Mouse (Mus musculus) kidney, embryonic 15.5 days (tissue): Measurements from ENCODE around the gene Map1lc3a. TPM values are rescaled to one million over a fixed set of nuclear protein-coding genes. Genes with fewer than 3 reads are reported as not detected.

Source experiments
- ATAC-seq: fragments of 200-750 bp; cut with Nextera tagmentation; replicated peaks from 2 replicates; pipeline ENCODE4 v1.8.0; 2017; ENCODE audit warnings: moderate TSS enrichment; ENCODE audit not compliant: low FRiP score
- H3K27ac ChIP-seq: fragments of 300-500 bp; sonication (generic); 2 replicates; pipeline ENCODE4 v1.5.1; 2015; ENCODE audit warnings: mild to moderate bottlenecking, inconsistent platforms
- H3K27me3 ChIP-seq: fragments of 300-500 bp; sonication (generic); 2 replicates; pipeline ENCODE4 v1.6.1; 2015; ENCODE audit warnings: inconsistent platforms
- H3K36me3 ChIP-seq: fragments of 300-500 bp; sonication (generic); 2 replicates; pipeline ENCODE4 v1.6.1; 2015; ENCODE audit warnings: inconsistent platforms
- H3K4me1 ChIP-seq: fragments of 300-500 bp; sonication (generic); 2 replicates; pipeline ENCODE4 v1.6.1; 2015; ENCODE audit warnings: inconsistent platforms
- H3K4me2 ChIP-seq: fragments of 300-500 bp; sonication (generic); 2 replicates; pipeline ENCODE4 v1.6.1; 2015; ENCODE audit warnings: moderate library complexity, mild to moderate bottlenecking, inconsistent platforms
- H3K4me3 ChIP-seq: fragments of 300-500 bp; sonication (generic); replicated peaks from 2 replicates; pipeline ENCODE4 v1.5.1; 2015; ENCODE audit warnings: mild to moderate bottlenecking, inconsistent platforms
- H3K9ac ChIP-seq: fragments of 300-500 bp; sonication (generic); 2 replicates; pipeline ENCODE4 v1.6.1; 2015; ENCODE audit warnings: mild to moderate bottlenecking, inconsistent platforms
- H3K9me3 ChIP-seq: fragments of 300-500 bp; sonication (generic); replicated peaks from 2 replicates; pipeline ENCODE4 v1.6.1; 2016; ENCODE audit warnings: inconsistent platforms
- WGBS: fragments of 180-500 bp; shearing (Covaris S2); methylation state at CpG from one replicate; pipeline ENCODE4 v1.1.7; 2015; ENCODE audit warnings: mixed read lengths; 5-methylcytosine and 5-hydroxymethylcytosine counted together
- polyA plus RNA-seq: library from polyadenylated mRNA; unstranded; fragments of >200 nt; fragmentation: Nextera tagmentation; extraction: Ambion mirVana; gene quantifications from 2 replicates; pipeline ENCODE4 v1.2.1, GENCODE M21; 2015

Map1lc3a gene
- polyA plus RNA-seq, result 136 and 154 TPM in 2 replicates

DNA sequence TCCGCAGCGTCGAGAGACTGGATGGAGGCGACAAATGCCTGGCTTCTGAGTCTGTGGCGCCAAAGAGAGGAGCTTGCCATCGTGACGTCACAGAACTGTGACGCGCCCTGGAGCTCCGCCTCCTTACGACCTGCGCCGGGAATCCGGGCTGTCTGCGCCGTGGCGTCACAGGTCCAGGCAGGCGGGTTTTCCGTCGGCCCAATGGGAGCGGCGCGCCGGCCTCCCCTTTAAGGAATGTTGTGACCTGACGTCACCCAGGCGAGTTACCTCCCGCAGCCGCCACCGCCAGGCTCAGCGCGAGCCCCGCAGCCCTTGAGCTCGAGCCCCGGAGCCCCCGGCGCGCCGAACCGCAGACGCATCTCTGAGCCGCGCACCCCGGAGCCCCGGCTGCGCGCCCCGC, at the start of gene Map1lc3a:
Gene Map1lc3a (plus strand): TSS at position 103 of the 400 bp plus-strand sequence.
- WGBS, result under 1% methylated on average over 47 of the region's 47 CpGs
- peak within 1 kb of the TSS; percentile 98 for H3K4me3 ChIP-seq
- H3K4me1 ChIP-seq, result peaks cover 13% of the 10 kb centered on the region
- H3K4me2 ChIP-seq, result peak within 1 kb of the TSS; percentile 85
- H3K9ac ChIP-seq, result peak within 1 kb of the TSS; percentile 94
- no peaks in the 10 kb centered on the region for H3K27me3 ChIP-seq
- ATAC-seq, result peak; percentile 93
- peak within 1 kb of the TSS; percentile 88 for H3K27ac ChIP-seq
- no peaks in the 10 kb centered on the region for H3K9me3 ChIP-seq
- H3K36me3 ChIP-seq, result peaks cover 16% of the 10 kb centered on the region

DNA sequence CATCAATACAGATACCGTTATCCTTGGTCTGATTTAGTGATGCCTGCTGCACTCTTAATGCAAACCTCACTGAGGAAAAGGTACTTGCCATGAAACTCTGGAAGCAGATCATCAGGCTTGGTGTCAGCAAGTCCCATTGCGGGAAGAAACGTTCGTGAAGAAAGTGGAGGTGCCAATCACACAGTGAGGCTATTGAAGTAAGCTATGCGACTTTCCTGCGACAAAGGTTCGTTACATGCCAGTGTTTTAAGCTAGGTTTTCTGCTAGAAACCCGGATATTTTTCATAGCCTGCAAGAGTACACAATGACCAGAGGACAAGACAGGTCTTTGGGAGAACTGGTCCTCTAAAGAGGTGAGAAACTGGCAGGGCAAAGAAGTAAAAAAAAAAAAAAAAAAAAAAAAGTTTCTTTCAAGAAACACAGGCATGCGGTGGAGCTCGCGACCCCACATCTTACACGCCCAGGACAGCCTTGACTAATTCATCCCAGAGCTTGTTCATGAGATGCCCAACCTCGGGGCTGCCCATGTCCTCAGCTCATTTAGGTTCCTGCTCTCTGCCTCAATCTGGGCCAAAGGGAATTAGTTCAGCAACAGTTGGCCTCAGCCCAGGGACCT, 40.2 kb upstream of the Map1lc3a start:
- 3% methylated on average over 13 of the region's 13 CpGs for WGBS
- ATAC-seq, result peak; percentile 89
- Histone ChIP-seq H3K27me3 (no peaks in the 10 kb centered on the region), H3K4me2 (peak overlapping the region; percentile 82), H3K27ac (peak overlapping the region; percentile 95), H3K4me3 (peak overlapping the region; percentile 83), H3K36me3 (no peaks in the 10 kb centered on the region), H3K9me3 (no peaks in the 10 kb centered on the region), H3K4me1 (peaks cover 22% of the 10 kb centered on the region), H3K9ac (peak overlapping the region; percentile 55)

DNA sequence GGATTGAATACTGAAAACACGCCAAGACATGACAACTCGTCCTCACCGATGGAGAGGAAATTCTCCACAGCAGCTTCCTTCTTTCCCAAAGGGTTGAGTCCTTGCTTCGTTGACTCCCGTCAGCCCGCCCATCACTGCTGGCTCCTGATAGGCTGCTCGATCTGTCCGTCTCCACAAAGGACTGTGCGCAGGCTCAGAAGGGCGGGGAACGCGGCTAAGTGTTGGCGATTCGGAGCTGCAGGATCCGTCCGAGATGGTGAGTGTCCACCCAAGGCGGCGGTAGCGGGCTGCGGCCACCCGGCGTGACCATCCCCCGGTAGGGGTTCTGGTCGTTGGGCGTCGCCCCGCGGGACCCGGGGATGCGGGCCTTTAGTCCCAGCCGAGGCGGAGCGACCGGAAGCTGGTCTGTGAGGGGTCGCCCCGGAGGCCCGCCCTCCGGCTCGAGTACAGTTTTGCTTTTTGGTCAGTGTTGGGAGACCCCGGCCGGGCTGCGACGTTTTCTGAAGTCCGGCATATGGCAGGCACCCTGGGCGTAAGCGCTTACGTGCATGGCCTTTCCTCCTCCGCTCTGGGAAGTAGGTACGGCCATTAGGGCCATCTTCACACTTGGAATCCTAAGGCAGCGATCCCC, 39.6 kb upstream of the Map1lc3a start, which contains the start of gene Dynlrb1:
Gene Dynlrb1 (plus strand): TSS at position 172 of the 631 bp plus-strand sequence.
- under 1% methylated on average over 50 of the region's 50 CpGs for WGBS
- H3K4me1 ChIP-seq, result peaks cover 22% of the 10 kb centered on the region
- peak within 1 kb of the TSS; percentile 83 for H3K4me3 ChIP-seq
- H3K36me3 ChIP-seq, result 0 out of 2 replicates have a peak, but pooled peaks cover 6% of the 10 kb centered on the region
- H3K27ac ChIP-seq, result peak within 1 kb of the TSS; percentile 95
- H3K9ac ChIP-seq, result peak within 1 kb of the TSS; percentile 82
- H3K4me2 ChIP-seq, result peak within 1 kb of the TSS; percentile 82
- H3K9me3 ChIP-seq, result no peaks in the 10 kb centered on the region
- H3K27me3 ChIP-seq, result no peaks in the 10 kb centered on the region
- peak; percentile 99 for ATAC-seq

DNA sequence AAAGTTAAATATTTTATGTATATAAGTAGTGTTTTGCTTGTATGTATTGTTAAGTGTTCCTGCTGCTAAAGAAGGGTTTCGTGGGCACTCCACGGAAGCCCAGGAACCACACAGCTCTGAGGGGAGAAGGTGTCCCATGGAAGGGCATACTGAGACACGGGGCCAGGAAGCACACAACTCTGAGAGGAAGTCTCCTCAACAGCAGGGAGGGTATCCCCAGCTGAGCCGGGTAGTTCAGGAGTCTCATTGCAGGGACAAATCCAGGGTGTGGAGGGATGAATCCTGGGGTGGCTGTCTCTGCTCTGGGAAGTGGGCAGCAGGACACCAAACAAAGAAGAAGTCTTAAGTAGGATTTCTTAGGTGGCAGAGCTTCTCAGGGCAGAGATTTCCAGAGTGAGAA, 38.8 kb upstream of the Map1lc3a start:
- peak overlapping the region; percentile 83 for H3K4me3 ChIP-seq
- ATAC-seq, result no peak
- peaks cover 13% of the 10 kb centered on the region for H3K36me3 ChIP-seq
- 18% methylated on average over 4 of the region's 4 CpGs for WGBS
- peak overlapping the region; percentile 95 for H3K27ac ChIP-seq
- H3K9ac ChIP-seq, result peak overlapping the region; percentile 82
- peaks cover 22% of the 10 kb centered on the region for H3K4me1 ChIP-seq
- H3K27me3 ChIP-seq, result no peaks in the 10 kb centered on the region
- no peaks in the 10 kb centered on the region for H3K9me3 ChIP-seq
- peak overlapping the region; percentile 82 for H3K4me2 ChIP-seq

DNA sequence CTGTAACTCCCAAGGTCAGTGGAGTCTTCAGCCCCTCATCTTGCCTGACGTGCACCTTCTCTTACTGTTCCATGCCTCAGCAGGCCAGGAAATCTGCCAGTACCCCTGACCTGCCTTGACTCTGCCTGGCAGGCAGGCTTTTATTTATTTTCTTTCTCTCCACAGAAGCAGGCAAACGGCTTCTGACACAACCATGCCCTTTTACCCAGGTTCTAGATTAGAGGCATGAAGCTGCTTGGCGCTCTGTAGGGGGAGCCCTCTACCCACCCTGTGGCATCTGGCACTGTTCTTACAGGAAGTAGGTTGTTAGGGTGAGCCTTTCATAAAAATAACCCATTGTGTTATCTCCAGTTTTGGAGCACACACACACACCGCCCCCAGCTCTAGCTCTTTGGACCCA, 35.2 kb upstream of the Map1lc3a start:
- H3K27ac ChIP-seq, result no peak overlapping the region

DNA sequence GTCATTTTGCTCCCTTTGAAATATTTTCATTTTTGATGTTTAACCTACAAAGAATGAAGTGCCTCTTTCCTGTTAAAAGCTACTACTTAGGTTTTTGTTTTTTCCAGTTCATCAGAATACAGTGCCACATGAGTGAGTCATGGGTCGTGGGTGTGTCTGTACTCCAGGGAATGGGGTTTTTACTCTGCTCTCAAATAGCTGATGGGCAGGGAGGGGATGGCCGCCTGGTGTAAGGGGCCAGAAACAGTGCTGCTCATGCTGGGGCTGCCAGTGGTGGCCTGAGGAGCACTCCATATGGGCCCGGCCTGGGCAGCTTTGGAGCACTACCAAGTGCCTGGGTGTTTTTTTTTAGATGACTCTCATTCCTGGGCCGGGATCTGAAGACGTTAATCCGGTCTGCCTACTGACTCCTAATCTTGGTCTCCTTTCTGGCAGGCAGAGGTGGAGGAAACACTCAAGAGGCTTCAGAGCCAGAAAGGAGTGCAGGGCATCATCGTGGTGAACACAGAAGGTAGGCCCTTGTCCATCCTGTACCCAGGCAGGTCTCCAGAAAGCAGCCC, 33.7 kb upstream of the Map1lc3a start:
- Histone ChIP-seq H3K4me3 (no peak overlapping the region), H3K9me3 (no peaks in the 10 kb centered on the region), H3K4me2 (no peak overlapping the region), H3K9ac (no peak overlapping the region), H3K27ac (no peak overlapping the region), H3K27me3 (no peaks in the 10 kb centered on the region), H3K36me3 (peaks cover 63% of the 10 kb centered on the region), H3K4me1 (peaks cover 11% of the 10 kb centered on the region)
- ATAC-seq, result no peak
- 83% methylated on average over 7 of the region's 7 CpGs for WGBS

More for the DNA sequence above, 35.2 kb upstream of the Map1lc3a start:
- Histone ChIP-seq H3K4me1 (peaks cover 14% of the 10 kb centered on the region), H3K9ac (no peak overlapping the region), H3K36me3 (peaks cover 49% of the 10 kb centered on the region), H3K4me2 (no peak overlapping the region), H3K4me3 (no peak overlapping the region), H3K27me3 (no peaks in the 10 kb centered on the region), H3K9me3 (no peaks in the 10 kb centered on the region)
- no peak for ATAC-seq
- 74% methylated on average over 4 of the region's 4 CpGs for WGBS

DNA sequence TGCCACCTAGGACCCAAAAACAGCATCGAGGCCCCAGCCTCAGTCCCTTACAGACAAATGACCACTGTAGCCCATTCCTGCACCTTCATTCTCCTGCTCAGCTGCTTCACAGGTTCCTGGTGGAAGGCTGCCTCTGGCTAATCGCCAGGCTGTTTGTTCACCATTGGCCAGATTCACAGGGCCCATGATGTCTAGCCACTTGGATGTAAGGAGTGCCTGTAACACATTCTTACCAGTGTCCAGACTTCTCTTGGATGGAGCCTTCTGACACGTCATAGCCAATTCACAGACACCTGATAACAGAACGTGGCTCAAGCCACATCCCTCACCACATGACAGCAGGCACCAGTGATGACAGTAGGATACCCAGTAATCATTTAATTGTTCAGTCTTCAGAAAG, 29.9 kb upstream of the Map1lc3a start:
- Histone ChIP-seq H3K4me1 (no peaks in the 10 kb centered on the region), H3K36me3 (peaks cover 98% of the 10 kb centered on the region), H3K9me3 (no peaks in the 10 kb centered on the region), H3K4me2 (no peak overlapping the region), H3K9ac (no peak overlapping the region), H3K4me3 (no peak overlapping the region), H3K27ac (no peak overlapping the region), H3K27me3 (no peaks in the 10 kb centered on the region)
- ATAC-seq, result no peak
- 97% methylated on average over 4 of the region's 4 CpGs for WGBS

DNA sequence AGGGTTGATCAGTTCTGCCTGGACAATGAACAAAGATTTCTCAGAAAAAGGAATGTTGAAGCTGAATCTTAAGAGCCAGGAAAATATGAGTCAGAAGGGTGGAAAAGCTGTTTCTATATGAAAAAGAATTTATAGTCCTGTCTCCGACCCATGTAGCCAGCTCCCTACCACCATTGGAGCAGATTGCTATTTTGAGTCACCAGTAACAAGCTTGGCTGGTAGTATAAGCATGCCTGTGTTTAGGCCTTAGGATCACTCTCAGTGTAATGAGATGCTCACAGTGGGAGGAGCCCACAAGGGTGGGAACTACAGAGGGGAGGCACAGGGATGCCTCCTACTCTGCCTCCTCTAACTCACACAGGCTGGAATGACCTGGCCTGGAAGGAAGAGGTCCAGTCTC, 27.9 kb upstream of the Map1lc3a start:
- 94% methylated on average over 1 of the region's 1 CpGs for WGBS
- H3K36me3 ChIP-seq, result peaks cover 87% of the 10 kb centered on the region
- no peaks in the 10 kb centered on the region for H3K27me3 ChIP-seq

DNA sequence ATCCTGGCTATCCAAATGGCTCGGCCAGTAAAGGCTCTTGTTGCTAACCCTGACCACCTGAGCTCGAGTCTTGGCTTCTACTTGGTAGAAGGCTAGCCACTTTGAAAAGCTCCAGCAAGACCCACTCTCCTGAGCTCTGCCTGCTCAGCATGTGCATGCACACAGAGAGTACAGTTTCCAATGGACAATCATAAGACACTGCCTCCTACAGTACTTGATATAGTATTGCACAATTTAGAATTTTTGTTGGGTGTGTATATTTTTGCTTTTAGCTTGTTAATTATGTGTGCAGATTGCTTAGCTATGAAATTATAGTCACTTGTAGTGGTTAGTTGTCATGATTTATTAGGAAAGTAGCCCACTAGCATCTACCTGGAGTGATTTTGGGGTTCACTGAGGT, 27.4 kb upstream of the Map1lc3a start:
- Histone ChIP-seq H3K36me3 (peaks cover 82% of the 10 kb centered on the region), H3K4me2 (no peak overlapping the region), H3K4me3 (no peak overlapping the region), H3K27me3 (no peaks in the 10 kb centered on the region), H3K9ac (no peak overlapping the region), H3K4me1 (no peaks in the 10 kb centered on the region), H3K27ac (no peak overlapping the region), H3K9me3 (no peaks in the 10 kb centered on the region)
- WGBS, result 54% methylated on average over 2 of the region's 2 CpGs
- ATAC-seq, result no peak

More for the DNA sequence above, 27.9 kb upstream of the Map1lc3a start:
- no peak overlapping the region for H3K4me3 ChIP-seq
- no peaks in the 10 kb centered on the region for H3K4me1 ChIP-seq
- no peaks in the 10 kb centered on the region for H3K9me3 ChIP-seq
- no peak for ATAC-seq
- no peak overlapping the region for H3K9ac ChIP-seq
- no peak overlapping the region for H3K27ac ChIP-seq
- no peak overlapping the region for H3K4me2 ChIP-seq

DNA sequence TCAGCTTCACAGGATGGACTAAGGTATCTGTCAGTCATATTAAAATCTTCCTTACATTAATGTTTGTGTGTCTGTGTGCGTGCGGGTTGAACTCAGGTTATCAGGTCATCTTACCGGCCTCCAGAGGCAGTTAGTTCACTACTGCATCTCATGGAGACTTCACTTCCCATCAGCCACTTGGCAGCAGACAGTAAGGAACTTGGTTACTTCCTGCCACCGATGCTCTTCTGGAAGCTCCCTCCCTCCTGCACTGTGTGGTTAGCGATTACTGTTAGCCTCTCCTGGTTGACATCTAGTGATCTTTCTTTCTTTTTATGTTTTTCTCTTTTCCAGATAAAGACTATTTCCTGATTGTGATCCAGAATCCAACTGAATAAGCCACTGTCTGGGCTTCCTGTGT, 26.5 kb upstream of the Map1lc3a start:
- Histone ChIP-seq H3K9ac (no peak overlapping the region), H3K27me3 (no peaks in the 10 kb centered on the region), H3K4me3 (no peak overlapping the region), H3K4me2 (no peak overlapping the region), H3K4me1 (no peaks in the 10 kb centered on the region), H3K9me3 (no peaks in the 10 kb centered on the region), H3K27ac (no peak overlapping the region), H3K36me3 (peaks cover 74% of the 10 kb centered on the region)
- no peak for ATAC-seq
- whole genome bisulfite sequencing, result 93% methylated on average over 5 of the region's 5 CpGs

DNA sequence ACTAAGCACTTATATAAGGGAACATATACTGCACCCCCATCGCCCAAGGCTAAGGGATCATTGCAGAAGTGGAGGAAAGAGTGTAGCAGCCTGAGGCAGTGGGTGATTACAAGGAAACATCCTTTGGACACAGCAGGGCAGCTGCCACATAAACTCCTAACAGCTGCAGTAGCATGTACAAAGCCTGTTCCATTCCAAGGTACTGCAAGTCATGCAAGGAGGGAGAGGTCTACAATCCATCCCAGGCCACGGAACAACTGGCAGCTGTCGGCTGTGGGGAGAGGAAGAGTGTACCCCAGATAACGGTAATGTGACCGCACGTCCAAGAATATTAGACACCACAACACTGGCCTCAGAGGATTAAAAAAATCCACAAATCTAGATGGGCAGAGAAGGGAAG, 10.6 kb upstream of the Map1lc3a start:
- 93% methylated on average over 6 of the region's 6 CpGs for WGBS
- no peaks in the 10 kb centered on the region for H3K9me3 ChIP-seq
- H3K4me2 ChIP-seq, result no peak overlapping the region
- H3K27ac ChIP-seq, result no peak overlapping the region
- no peaks in the 10 kb centered on the region for H3K27me3 ChIP-seq
- H3K9ac ChIP-seq, result no peak overlapping the region
- no peak overlapping the region for H3K4me3 ChIP-seq
- no peaks in the 10 kb centered on the region for H3K4me1 ChIP-seq
- no peaks in the 10 kb centered on the region for H3K36me3 ChIP-seq
- ATAC-seq, result no peak

DNA sequence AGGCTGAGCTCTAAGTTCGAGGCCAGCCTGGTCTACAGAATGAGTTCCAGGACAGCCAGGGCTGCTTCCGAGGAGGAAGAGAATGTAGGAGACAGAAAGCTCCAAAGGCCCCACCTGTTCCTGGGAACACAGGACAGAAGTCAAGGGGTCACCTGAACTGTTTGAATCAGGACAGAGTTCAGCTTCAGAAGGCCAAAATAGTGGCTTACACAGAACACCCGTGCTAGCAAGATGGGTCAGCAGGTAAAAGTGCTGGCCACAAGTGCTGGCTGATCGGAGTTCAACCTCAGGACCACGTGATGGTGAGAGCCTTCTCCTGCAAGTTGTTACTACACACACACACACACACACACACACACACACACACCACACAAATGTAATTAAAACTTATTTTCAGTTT, 9.2 kb upstream of the Map1lc3a start:
- H3K9me3 ChIP-seq, result no peaks in the 10 kb centered on the region
- H3K4me1 ChIP-seq, result no peaks in the 10 kb centered on the region
- H3K4me3 ChIP-seq, result no peak overlapping the region
- WGBS, result 87% methylated on average over 5 of the region's 5 CpGs
- ATAC-seq, result no peak
- no peaks in the 10 kb centered on the region for H3K27me3 ChIP-seq
- H3K4me2 ChIP-seq, result no peak overlapping the region
- H3K36me3 ChIP-seq, result no peaks in the 10 kb centered on the region
- H3K9ac ChIP-seq, result no peak overlapping the region
- no peak overlapping the region for H3K27ac ChIP-seq
